Mouse (Mus musculus): ENCODE data around the gene Zfp618. TPM values are rescaled to one million over a fixed set of nuclear protein-coding genes. Genes with fewer than 3 reads are reported as not detected.

Gene Zfp618
- total and polyA plus RNA-seq, 3 experiments, result not detected

DNA sequence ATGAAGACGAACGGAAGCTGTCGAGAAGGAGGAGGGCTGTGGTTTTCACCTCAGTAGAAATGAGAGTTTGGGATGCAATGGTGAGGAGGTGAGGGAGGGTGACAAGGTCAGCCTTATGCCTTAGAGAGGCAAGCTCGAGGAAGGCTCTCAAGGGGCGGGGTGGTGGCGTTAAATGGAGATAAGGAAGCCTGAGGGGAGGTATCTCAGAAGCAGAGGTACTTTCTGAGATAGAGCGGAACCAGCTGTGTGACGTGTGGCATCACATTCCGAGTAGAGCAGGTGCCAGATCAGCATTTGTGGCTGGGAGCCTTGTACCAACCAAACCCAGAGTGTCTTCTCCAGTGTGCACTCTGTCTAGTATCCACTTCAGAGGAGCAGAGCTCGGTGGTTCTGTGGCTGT, 73.6 kb downstream of the Zfp618 start:
- Histone ChIP-seq H3K79me2 (ENCODE audit: control insufficient read depth, insufficient read depth, low read length, poor library complexity) (no peaks in the 10 kb centered on the region), H3K9me3 (replicated peaks; ENCODE audit: insufficient read depth, low read length) (no peaks in the 10 kb centered on the region), H3K27ac (ENCODE audit: control insufficient read depth, low read depth, low read length) (no peak overlapping the region), H3K36me3 (ENCODE audit: control insufficient read depth in 1 of 2, insufficient read depth in 2 of 2, low read length in 2 of 2) (no peaks in the 10 kb centered on the region), H3K9ac (ENCODE audit: control insufficient read depth, low read depth, low read length, poor library complexity, severe bottlenecking) (no peak overlapping the region), H3K4me3 (ENCODE audit: control insufficient read depth in 1 of 2, insufficient read depth in 1 of 2, low read depth in 2 of 2, low read length in 2 of 2) (no peak overlapping the region), H3K4me1 (ENCODE audit: control insufficient read depth in 1 of 2, insufficient read depth in 2 of 2, low read length in 2 of 2) (no peaks in the 10 kb centered on the region), H3K27me3 (ENCODE audit: control insufficient read depth in 1 of 2, insufficient read depth in 2 of 2, low read length in 2 of 2) (no peaks in the 10 kb centered on the region)
- no peak for DNase-seq (ENCODE audit: low read depth, low spot score)
- TF ChIP-seq UBTF (IDR thresholded peaks at IDR 0.05; ENCODE audit: borderline replicate concordance, insufficient read depth, low read depth, low read length), result no peak
- TF ChIP-seq NELFE (IDR thresholded peaks at IDR 0.05; ENCODE audit: low read depth, low read length), result no peak
- no peak for TF ChIP-seq GATA1 (IDR thresholded peaks at IDR 0.05; ENCODE audit: low read depth, low read length)
- TF ChIP-seq NRF1 (IDR thresholded peaks at IDR 0.05; ENCODE audit: insufficient read depth, low read depth, low read length, poor library complexity, severe bottlenecking), result no peak
- TF ChIP-seq KAT2A (conservative IDR thresholded peaks at IDR 0.05; ENCODE audit: low read depth, low read length), result no peak
- TF ChIP-seq ZNF384 (IDR thresholded peaks at IDR 0.05; ENCODE audit: low read depth, low read length), result no peak
- no peak for TF ChIP-seq MYB (IDR thresholded peaks at IDR 0.05; ENCODE audit: low read depth, low read length)
- no peak for TF ChIP-seq MYC (IDR thresholded peaks at IDR 0.05; ENCODE audit: low read depth, low read length)
- no peak for TF ChIP-seq MAX (IDR thresholded peaks at IDR 0.05; ENCODE audit: low read length)
- no peak for TF ChIP-seq MEF2A (IDR thresholded peaks at IDR 0.05; ENCODE audit: extremely low read depth, insufficient replicate concordance, low read depth, low read length, poor library complexity, severe bottlenecking)
- no peak for TF ChIP-seq MXI1 (IDR thresholded peaks at IDR 0.05; ENCODE audit: low read depth, low read length)

DNA sequence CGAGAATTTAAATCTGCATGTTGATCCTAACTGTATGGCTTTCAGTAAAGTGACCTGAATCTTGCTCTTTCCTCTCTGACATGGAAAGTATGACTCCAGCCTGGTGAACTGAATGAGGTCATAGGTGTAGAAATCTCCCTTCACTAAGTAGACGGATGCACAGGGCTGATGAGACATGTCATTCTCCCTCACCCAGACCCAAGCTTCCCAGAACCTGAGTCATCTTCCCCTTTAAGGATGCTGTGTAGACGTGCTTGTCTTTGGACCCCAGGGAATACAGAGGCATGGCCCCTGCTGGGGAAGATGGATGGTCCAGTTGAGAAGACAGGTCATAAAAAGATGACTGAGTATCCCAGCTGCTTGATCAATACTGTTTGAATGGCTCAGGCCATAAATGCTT, 83.2 kb downstream of the Zfp618 start:
- no peaks in the 10 kb centered on the region for H3K9me3 ChIP-seq (replicated peaks; ENCODE audit: insufficient read depth, low read length)
- no peaks in the 10 kb centered on the region for H3K4me1 ChIP-seq (ENCODE audit: control insufficient read depth in 1 of 2, insufficient read depth in 2 of 2, low read length in 2 of 2)
- H3K36me3 ChIP-seq (ENCODE audit: control insufficient read depth in 1 of 2, insufficient read depth in 2 of 2, low read length in 2 of 2), result no peaks in the 10 kb centered on the region
- no peaks in the 10 kb centered on the region for H3K79me2 ChIP-seq (ENCODE audit: control insufficient read depth, insufficient read depth, low read length, poor library complexity)
- no peak for DNase-seq (ENCODE audit: low read depth, low spot score)
- H3K9ac ChIP-seq (ENCODE audit: control insufficient read depth, low read depth, low read length, poor library complexity, severe bottlenecking), result no peak overlapping the region
- no peak overlapping the region for H3K4me3 ChIP-seq (ENCODE audit: control insufficient read depth in 1 of 2, insufficient read depth in 1 of 2, low read depth in 2 of 2, low read length in 2 of 2)
- no peak for TF ChIP-seq NELFE (IDR thresholded peaks at IDR 0.05; ENCODE audit: low read depth, low read length)
- TF ChIP-seq MAX (IDR thresholded peaks at IDR 0.05; ENCODE audit: low read length), result no peak
- no peak for TF ChIP-seq POLR2AphosphoS2 (IDR thresholded peaks at IDR 0.05; ENCODE audit: low read length)
- no peak for TF ChIP-seq UBTF (IDR thresholded peaks at IDR 0.05; ENCODE audit: borderline replicate concordance, insufficient read depth, low read depth, low read length)
- no peak for TF ChIP-seq USF1 (IDR thresholded peaks at IDR 0.05; ENCODE audit: low read depth, low read length)
- TF ChIP-seq RAD21 (IDR thresholded peaks at IDR 0.05; ENCODE audit: low read depth, low read length), result no peak
- H3K27ac ChIP-seq (ENCODE audit: control insufficient read depth, low read depth, low read length), result no peak overlapping the region
- H3K27me3 ChIP-seq (ENCODE audit: control insufficient read depth in 1 of 2, insufficient read depth in 2 of 2, low read length in 2 of 2), result no peaks in the 10 kb centered on the region

Data from MEL (cell line).